Mouse (Mus musculus) ovary, adult 18-20 months (tissue): Measurements from ENCODE around the gene Tmem123.

Experiments
- DNase-seq: peaks from one replicate; pipeline ENCODE4 v3.0.0; 2022; ENCODE audit warnings: low spot score, mixed read lengths

Tmem123 gene

DNA sequence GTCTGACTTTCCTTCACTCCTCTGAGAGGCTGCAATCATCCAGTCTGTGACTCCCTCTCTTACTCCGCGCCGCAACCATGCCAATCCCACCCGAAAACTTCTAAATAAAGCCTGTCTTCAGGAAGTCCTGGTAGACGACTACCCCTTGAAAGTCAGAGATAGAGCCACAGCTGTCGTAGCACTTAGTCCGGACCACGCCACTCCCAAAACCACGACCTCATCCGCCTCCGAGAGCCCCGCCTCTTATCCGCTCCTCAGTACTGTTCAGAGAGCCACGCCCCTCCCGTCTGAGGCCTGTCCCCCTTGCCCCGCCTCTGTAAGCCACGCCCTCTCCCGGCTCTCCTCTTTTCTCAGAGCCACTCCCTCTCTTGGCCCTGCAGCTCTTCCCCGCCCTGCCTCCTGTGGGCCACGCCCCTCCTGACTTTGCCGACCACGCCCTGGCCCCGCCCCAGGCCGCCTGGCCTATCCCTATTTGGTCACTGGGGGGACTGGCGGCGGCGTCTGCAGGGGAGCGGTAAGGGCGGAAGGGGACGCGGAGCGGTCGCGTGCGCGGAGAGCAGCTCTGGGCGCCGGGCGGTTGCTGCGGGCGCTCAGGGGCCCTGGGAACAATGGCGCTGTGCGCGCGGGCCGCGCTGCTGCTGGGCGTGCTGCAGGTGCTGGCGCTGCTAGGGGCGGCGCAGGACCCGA, at the start of gene Tmem123:
Tmem123 (plus strand) TSS at position 428 of the 687 bp plus-strand sequence.
- DNase-seq, result peak; percentile 100

DNA sequence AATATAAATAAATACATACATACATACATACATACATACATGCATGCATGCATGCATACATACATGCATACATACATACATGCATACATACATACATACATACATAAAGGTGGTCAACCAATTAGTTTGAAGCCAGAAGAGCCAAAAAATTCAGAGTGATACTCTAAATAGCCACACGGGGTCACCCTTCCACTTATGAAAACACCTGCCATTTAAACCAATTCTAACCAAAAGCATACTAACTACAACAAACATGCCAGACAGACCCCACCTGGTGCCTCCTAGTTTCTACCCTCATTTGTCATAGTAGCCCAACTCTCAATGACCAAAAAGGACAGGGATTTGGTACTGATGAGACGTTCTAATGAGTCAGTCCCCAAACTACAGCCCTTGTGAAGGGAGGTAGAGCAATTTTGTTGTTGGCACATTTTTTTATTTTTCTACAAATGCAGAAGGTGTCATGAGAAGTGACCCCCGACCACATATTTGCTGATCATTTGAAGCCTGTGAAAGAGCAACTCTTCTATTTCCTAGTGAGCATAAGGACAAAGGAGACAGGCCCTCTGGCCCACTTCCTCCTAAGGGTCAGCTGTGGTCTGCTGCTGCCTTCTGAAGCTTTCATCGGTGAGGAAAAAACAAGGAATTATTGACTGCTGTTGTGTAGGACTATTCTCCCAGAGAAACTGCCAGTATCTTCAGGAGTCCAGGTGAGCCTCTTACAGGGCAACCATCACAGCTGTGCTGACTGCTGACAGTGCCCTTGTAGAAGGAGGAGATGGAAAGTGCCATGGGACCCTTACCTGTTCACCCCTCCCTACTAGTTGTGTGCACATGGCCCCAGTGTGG, 49.6 kb upstream of the Tmem123 start:
- no peak for DNase-seq

DNA sequence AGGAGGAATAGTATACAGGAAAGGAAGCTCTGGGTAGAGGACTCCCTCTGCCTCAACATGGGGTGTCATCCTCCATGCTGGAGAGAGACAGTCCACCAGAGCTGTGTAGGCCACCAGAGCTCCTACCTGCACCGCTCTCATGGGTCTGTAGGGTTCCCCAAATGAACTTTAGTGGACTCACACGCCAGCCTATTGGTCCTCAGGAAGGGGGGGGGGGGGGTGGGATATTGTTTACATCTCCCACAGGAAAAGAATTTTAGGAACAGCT, 49.0 kb upstream of the Tmem123 start:
- no peak for DNase-seq

- no peak for DNase-seq
These were observed 42.3 kb upstream of the Tmem123 start for GRCm38 (mm10) chr9:7721543-7721942.

DNA sequence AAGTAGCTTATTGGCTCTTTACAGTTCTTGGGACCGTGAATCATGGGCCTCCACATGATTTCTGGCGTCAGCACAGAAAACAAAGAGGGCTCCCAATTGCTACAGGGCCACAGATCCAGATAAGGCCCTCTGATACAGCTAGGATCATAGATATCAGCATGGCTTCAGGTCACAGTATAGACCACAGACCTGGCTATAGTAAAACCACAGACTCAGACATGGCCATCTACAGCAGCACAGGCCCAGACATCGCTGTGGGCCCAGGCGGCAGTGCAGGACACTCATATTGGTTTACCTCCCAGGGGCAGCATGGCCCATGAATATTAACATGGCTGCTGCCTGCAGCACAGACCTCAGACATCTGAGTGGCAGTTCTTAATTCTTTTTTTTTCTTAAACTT, 34.8 kb upstream of the Tmem123 start:
- DNase-seq, result no peak

DNA sequence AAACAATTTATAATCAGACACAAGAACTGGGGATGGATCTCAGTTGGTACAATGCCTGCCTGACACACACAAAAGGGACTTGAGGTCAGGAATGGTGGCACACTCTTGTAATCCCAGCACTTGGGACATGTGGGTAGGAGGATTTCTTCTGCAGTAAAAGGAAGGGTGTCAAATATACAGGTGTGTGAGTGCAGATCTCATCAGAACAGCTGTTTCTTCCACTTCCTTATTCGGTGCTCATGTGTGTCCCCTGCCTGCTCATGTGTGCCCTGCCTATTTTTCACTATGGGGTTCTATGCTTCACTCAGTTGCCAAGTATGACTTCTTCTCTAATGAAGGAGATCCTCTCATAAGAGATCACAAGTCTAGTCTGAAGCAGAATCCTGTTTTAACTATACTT, 21.1 kb upstream of the Tmem123 start:
- DNase-seq, result no peak

DNA sequence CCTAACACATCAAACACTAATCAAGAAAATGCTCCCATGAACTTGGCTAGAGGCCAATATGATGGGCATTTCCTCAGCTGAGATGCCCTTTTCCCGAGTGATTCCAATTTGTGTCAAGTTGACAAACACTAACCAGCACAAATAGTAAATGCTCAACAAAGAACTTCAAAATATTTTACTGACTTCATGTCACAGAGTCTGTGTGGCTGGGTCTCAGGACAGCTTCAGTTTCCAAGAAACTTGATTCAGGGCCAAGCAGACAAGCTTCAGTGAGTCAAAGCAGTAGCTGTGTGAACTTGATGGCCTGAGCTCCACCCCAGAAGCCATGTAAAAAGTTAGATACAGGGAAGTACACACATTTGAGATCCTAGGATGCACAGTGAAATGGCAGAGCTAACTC, 19.7 kb upstream of the Tmem123 start:
- no peak for DNase-seq

GRCm38 (mm10) chr9:7748881-7749280, 15.0 kb upstream of the Tmem123 start:
- DNase-seq, result no peak

- DNase-seq, result no peak
These were observed 14.3 kb upstream of the Tmem123 start for GRCm38 (mm10) chr9:7749537-7749936.

- DNase-seq, result no peak
These were observed 7.9 kb upstream of the Tmem123 start for GRCm38 (mm10) chr9:7755889-7756423.

DNA sequence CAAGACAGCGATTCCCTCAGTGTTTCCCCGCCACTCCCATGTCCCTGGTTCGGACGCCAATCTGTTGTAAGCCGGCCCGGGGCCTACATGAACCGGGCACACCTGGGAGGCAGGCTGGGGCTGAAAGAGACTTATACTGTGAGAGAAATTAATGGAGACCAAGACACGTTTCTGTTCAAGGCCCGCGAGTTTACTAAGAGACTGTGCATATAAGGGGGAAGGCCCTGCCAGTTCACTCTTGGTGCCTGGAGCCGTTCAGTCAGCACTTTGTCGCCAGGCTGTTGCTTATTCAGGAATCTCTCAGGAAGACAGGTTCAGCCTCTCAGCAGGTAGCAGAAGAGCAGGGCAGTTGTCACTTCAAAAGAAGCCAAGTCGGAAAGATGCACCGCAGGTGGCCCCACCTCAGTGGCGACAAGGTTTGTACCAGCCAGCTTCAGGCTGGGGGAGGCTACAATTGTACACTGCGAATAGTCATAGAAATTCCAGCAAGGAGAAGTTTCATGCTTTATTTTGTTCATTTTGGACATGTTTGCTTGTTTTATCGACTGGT, 1.9 kb upstream of the Tmem123 start:
- DNase-seq, result no peak

DNA sequence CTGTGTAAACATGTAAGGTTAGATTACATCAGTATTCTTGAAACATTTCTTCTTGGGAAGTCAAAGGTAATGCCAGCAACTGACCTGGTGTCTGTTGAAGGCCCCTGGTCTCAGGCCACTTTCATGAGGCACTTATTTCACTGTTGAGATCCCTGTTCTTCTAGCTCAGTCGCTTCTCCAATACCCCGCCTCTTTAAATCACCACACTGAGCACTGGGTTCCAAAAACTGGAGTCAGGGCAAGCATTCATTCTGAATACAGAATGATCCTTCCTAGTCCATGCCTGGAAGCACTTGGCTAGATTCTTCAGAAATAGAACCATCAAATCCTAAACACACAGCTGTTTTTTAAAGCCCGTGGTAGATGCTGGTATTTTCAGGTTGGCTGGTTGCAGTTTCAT, 1.1 kb upstream of the Tmem123 start:
- no peak for DNase-seq

DNA sequence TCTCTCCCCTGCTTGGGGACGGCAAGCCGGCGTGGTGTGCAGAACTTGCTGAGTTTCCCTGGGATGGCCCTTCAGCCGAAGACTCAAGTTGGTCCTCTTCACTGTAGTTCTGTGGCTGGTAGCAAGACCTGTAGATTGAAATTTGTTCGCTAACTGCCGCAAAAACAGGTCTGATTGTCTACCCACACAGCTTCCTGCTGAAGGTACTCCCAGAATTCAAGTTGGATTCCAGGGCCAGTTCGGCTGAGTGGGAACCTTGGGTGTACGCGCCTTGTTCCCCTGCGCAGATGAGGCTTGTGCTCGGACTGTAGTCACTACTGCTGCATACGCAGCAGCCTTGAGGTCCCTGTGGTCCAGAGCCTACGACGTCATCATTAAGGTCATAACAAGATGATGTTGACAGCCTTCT, 626 bp downstream of the Tmem123 start:
- peak; percentile 19 for DNase-seq

DNA sequence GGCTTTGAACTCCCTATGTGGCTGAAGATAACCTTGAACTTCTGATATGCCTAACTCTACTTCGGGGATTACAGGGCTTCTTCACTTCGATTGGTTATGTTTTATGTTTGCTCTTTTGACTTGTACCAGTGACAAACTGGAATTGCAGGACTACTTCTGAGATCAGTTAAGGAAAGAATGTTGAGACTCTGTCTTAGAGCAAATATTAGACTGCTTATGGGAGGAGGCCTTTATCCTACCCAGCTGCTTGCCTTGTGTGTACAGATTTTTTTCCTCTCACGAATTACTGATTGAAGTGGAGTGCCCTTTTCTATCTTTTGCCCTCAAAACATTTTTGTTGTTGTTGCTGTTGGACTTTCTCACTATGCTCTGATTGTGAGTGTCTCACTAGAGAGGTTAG, 1.4 kb downstream of the Tmem123 start:
- DNase-seq, result no peak

DNA sequence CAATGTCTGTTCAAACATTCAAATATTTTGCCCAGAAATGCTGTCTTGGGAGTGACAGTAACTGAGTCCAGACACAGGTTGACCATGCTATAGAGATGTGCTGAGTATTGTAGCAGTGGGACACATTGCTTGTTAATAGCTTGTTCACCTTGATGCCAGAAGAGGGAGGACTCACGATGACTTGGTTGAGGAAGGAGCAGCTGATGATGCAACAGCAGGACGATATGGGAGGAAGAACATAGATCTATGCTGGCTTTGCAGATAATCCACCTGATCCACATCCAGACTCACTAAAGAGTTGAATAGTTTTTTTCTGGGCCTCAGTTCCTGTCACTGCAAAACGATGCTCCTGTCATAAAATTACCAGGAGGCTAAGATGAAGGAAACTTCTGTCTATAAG, 2.7 kb downstream of the Tmem123 start:
- DNase-seq, result no peak

- DNase-seq, result no peak
These were observed 3.7 kb downstream of the Tmem123 start for GRCm38 (mm10) chr9:7767526-7767925.

DNA sequence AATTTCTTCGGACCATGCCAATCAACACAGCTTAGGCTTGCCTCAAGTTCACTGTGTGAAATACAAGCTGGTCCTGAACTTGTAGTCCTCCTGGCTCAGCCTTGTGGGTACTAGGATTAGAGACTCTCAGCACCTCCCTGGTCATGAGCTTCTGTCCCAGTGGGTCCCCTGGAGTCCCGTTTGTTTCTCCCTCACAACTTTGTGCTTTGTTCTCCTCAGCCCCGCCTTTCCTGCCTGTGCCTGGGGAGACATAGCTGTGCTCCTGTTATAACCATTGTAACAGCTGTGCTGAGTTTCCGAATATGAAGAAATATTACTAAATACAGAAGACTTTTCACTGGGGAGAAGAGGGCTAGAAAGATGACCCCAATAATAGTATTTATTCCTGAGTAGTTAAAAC, 5.2 kb downstream of the Tmem123 start:
- DNase-seq, result no peak

GRCm38 (mm10) chr9:7769491-7769890, 5.7 kb downstream of the Tmem123 start:
- no peak for DNase-seq

DNA sequence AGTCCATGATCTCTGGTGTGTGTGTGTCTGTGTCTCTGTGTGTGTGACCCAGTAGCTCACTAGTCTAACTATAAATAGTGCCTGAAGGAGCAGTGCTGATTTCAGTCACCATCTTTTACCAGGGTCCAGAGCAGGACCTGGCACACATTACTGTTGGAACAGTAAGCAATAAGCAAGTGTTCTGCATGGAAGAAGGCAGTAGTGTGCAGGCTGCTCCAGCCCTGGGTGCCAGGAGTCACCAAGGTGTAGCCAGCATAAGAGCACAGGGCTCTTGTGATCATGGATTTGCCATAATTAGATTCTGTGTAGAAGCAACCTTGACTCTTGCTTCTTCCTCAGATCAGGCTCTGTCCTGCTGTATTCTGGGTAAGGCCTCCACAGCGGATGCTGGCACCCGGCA, 8.5 kb downstream of the Tmem123 start:
- no peak for DNase-seq

DNA sequence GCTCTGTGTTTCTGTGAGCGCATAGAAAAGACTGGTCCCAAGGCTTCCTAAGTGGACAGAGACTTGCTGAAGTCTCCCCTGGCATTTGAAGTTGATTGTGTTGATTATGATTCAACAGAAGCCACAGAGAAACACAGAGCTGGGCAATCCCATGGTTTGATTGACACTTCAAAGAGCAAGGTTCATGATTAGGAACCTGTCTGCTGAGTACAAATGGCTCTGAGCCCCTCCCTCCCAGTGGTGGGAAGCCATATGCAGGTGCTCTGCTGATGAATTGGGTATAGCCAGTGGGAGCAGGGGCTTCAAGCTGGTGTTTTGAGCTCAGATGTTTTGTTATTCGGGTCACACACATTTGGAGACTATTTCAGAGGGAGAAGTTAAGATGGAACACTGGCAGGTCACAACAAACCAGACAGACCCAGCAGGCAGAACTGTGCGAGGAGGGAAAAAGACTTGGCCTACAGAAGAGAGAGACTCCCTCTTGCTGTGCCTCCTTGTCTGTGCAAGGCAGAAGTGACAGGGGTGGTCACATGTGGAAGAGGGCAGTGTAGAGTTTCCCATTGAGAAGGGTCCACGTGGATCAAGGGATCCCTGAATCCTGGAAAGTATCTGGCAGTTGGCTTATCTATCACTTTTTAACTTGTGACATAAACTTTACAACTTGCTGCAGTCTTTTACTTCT, 9.1 kb downstream of the Tmem123 start:
- no peak for DNase-seq

- no peak for DNase-seq
These were observed 9.8 kb downstream of the Tmem123 start for GRCm38 (mm10) chr9:7773686-7774085.

- no peak for DNase-seq
These were observed 10.7 kb downstream of the Tmem123 start for GRCm38 (mm10) chr9:7774538-7774937.

DNA sequence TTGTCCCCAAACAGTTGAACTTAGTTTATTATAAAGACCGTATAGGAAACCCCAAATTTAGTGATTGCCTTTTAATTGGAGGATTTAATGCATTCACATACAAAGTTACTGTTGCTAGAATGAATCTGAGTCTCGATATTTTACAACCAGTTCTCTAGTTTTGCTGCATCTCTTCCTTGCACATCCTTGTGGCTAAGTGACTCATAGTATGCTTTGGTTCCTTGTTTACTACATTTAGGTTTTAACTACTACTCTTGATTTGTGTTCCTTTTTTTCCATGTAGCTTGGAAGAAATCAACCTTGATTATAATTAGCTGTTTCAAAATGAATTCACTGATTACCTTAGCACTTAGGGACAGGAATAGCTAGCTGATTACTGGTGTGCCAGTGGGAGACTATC, 11.2 kb downstream of the Tmem123 start:
- no peak for DNase-seq
